Comparison of ENCODE assay signal across 11 mouse cellular contexts in genomic region chr13:5591837-5592555, GRCm38 (mm10).
DNase-seq lines count a peak whose midpoint lies in the region; ATAC-seq lines count a peak whose summit lies in the region.
"Had no signal": no experiment of that assay in that cellular context is flagged by ENCODE, and none has a peak within 500 bp of the region (broad histone marks: within the 10 kb centered on the region; RNA-seq: fewer than 3 reads in every experiment).

No protein-coding gene starts in this region.

- peaks cover 5% of the 10 kb centered on the region; the same call in 1 of the 2 replicates for H3K4me1 ChIP-seq in hindbrain, embryonic 13.5 days (replicated peaks)
- H3K4me1 ChIP-seq in hindbrain, embryonic 10.5 days (replicated peaks), result 0 out of 2 replicates have a peak, but pooled peaks cover 12% of the 10 kb centered on the region
- peaks cover 12% of the 10 kb centered on the region; the same call in 1 of the 2 replicates for H3K4me1 ChIP-seq in heart, embryonic 12.5 days (replicated peaks)

- no peak overlapping the region for H3K9ac ChIP-seq in hindbrain, embryonic 13.5 days
- H3K9ac ChIP-seq in heart, embryonic 12.5 days, result no peak overlapping the region

- no peaks in the 10 kb centered on the region for H3K27me3 ChIP-seq in hindbrain, embryonic 13.5 days
- no peaks in the 10 kb centered on the region for H3K27me3 ChIP-seq in hindbrain, embryonic 10.5 days (ENCODE audit: insufficient read depth, poor library complexity, severe bottlenecking)
- H3K27me3 ChIP-seq in heart, embryonic 12.5 days (replicated peaks), result no peaks in the 10 kb centered on the region
- H3K27me3 ChIP-seq: Patski had no signal

- no peak overlapping the region for H3K4me3 ChIP-seq in hindbrain, embryonic 13.5 days
- H3K4me3 ChIP-seq in hindbrain, embryonic 10.5 days, result no peak overlapping the region
- H3K4me3 ChIP-seq in heart, embryonic 12.5 days, result no peak overlapping the region

- ATAC-seq in hindbrain, embryonic 13.5 days (ENCODE audit: low FRiP score), result peak; percentile 46; the same call in 1 of the 2 replicates
- peak; percentile 59; the same call in 1 of the 2 replicates for ATAC-seq in heart, embryonic 12.5 days (ENCODE audit: insufficient number of reproducible peaks, low FRiP score)
- ATAC-seq: Patski had no signal

- intact Hi-C loops in left cerebral cortex, postnatal 25 days (cut with DNase I), result no loop called here

- H3K4me2 ChIP-seq in hindbrain, embryonic 13.5 days, result no peak overlapping the region
- peak overlapping the region; percentile 21; the same call in 1 of the 2 replicates for H3K4me2 ChIP-seq in heart, embryonic 12.5 days

- 51% methylated on average over 4 of the region's 4 CpGs for WGBS in hindbrain, embryonic 13.5 days
- 66% methylated on average over 4 of the region's 4 CpGs for WGBS in hindbrain, embryonic 10.5 days
- 33% methylated on average over 4 of the region's 4 CpGs for WGBS in heart, embryonic 12.5 days

- no peak overlapping the region for H3K27ac ChIP-seq in hindbrain, embryonic 13.5 days
- no peak overlapping the region for H3K27ac ChIP-seq in hindbrain, embryonic 10.5 days
- peak overlapping the region; percentile 33; the same call in 1 of the 2 replicates for H3K27ac ChIP-seq in heart, embryonic 12.5 days (ENCODE audit: poor library complexity, severe bottlenecking)

- no peaks in the 10 kb centered on the region for H3K36me3 ChIP-seq in hindbrain, embryonic 13.5 days
- no peaks in the 10 kb centered on the region for H3K36me3 ChIP-seq in hindbrain, embryonic 10.5 days
- no peaks in the 10 kb centered on the region for H3K36me3 ChIP-seq in heart, embryonic 12.5 days

- H3K9me3 ChIP-seq in hindbrain, embryonic 13.5 days, result no peaks in the 10 kb centered on the region
- no peaks in the 10 kb centered on the region for H3K9me3 ChIP-seq in hindbrain, embryonic 10.5 days
- no peaks in the 10 kb centered on the region for H3K9me3 ChIP-seq in heart, embryonic 12.5 days (replicated peaks)

- no peak for DNase-seq in hindbrain, embryonic 10.5 days (ENCODE audit: low spot score)
- DNase-seq in Muller cell, postnatal 12 days (ENCODE audit: inconsistent ontology term), result peak; percentile 42
- peak; percentile 37 for DNase-seq in mesoderm, embryonic 11.5 days (ENCODE audit: low read depth, low spot score)
- DNase-seq in spleen, adult 18-20 months, result no peak
- DNase-seq in urinary bladder, postnatal 25 days (ENCODE audit: low spot score), result no peak
- DNase-seq in left cerebral cortex, postnatal 25 days (ENCODE audit: low spot score in 2 of 2), result no peak
- DNase-seq: cerebellum, postnatal 10 days; right cerebral cortex, postnatal 25 days had no signal

Comparison
In these comparisons a context has a peak if more than half of its experiments do, and no peak if none do; other contexts are left out.
1. DNase-seq: peak in Muller cell, postnatal 12 days (single experiment) and mesoderm, embryonic 11.5 days (single experiment); none in hindbrain, embryonic 10.5 days (single experiment), spleen, adult 18-20 months (0 of 2), urinary bladder, postnatal 25 days (single experiment) and left cerebral cortex, postnatal 25 days (0 of 2).